Mouse (Mus musculus) hindbrain, embryonic 16.5 days (tissue): ENCODE results near the gene Dag1. TPM values are rescaled to one million over a fixed set of nuclear protein-coding genes. Genes with fewer than 3 reads are reported as not detected.
"Not testable (repeated sequence)": the region's sequence is repeated elsewhere in the genome, so short reads cannot be mapped to it uniquely, and the experiment has no call there.

Experiments
- ATAC-seq: fragments of 200-750 bp; cut with Nextera tagmentation; 2 replicates; pipeline ENCODE4 v1.8.0; 2017; ENCODE audit warnings: moderate TSS enrichment, moderate library complexity
- H3K27ac ChIP-seq: fragments of 300-500 bp; sonication (generic); 2 replicates; pipeline ENCODE4 v1.5.1; 2014; ENCODE audit warnings: low read depth, mild to moderate bottlenecking, control low read depth, low read length, moderate library complexity
- H3K27me3 ChIP-seq: fragments of 300-500 bp; sonication (generic); replicated peaks from 2 replicates; pipeline ENCODE4 v1.6.1; 2014; ENCODE audit warnings: low read length; ENCODE audit not compliant: control insufficient read depth, insufficient read depth
- H3K36me3 ChIP-seq: fragments of 300-500 bp; sonication (generic); 2 replicates; pipeline ENCODE4 v1.6.1; 2014; ENCODE audit warnings: mild to moderate bottlenecking, low read length, moderate library complexity, mixed read lengths; ENCODE audit not compliant: control insufficient read depth, insufficient read depth
- H3K4me1 ChIP-seq: fragments of 300-500 bp; sonication (generic); 2 replicates; pipeline ENCODE4 v1.6.1; 2014; ENCODE audit warnings: low read depth, low read length; ENCODE audit not compliant: control insufficient read depth, insufficient read depth
- H3K4me2 ChIP-seq: fragments of 300-500 bp; sonication (generic); 2 replicates; pipeline ENCODE4 v1.6.1; 2014; ENCODE audit warnings: mild to moderate bottlenecking, low read length, control low read depth, moderate library complexity
- H3K4me3 ChIP-seq: fragments of 300-500 bp; sonication (generic); 2 replicates; pipeline ENCODE4 v1.5.1; 2014; ENCODE audit warnings: mild to moderate bottlenecking, low read length, control low read depth, moderate library complexity
- H3K9ac ChIP-seq: fragments of 300-500 bp; sonication (generic); 2 replicates; pipeline ENCODE4 v1.6.1; 2014; ENCODE audit warnings: low read depth, mild to moderate bottlenecking, control low read depth, low read length, moderate library complexity
- H3K9me3 ChIP-seq: fragments of 300-500 bp; sonication (generic); 2 replicates; pipeline ENCODE4 v1.6.1; 2014; ENCODE audit warnings: mild to moderate bottlenecking, low read length, moderate library complexity; ENCODE audit not compliant: control insufficient read depth
- WGBS: fragments of 180-500 bp; shearing (Covaris S2); extraction: QIAGEN DNeasy Blood & Tissue Kit; methylation state at CpG from one replicate; pipeline ENCODE4 v1.1.7; 2014; 5-methylcytosine and 5-hydroxymethylcytosine counted together
- polyA plus RNA-seq: library from polyadenylated mRNA; unstranded; fragments of >200 nt; fragmentation: Nextera tagmentation; extraction: Ambion mirVana; gene quantifications from 2 replicates; pipeline ENCODE4 v1.2.1, GENCODE M21; 2015

The Dag1 gene
- polyA plus RNA-seq, 1 experiment from 2014 or later: 75.4 TPM

GRCm38 (mm10) chr9:108202169-108202568 is 61.6 kb downstream of the Dag1 start:
- no peak overlapping the region for H3K9ac ChIP-seq
- no peak overlapping the region for H3K4me2 ChIP-seq
- H3K27me3 ChIP-seq: no peaks in the 10 kb centered on the region
- peaks cover 14% of the 10 kb centered on the region for H3K4me1 ChIP-seq
- peaks cover 3% of the 10 kb centered on the region for H3K36me3 ChIP-seq
- H3K27ac ChIP-seq: no peak overlapping the region
- H3K9me3 ChIP-seq: no peaks in the 10 kb centered on the region
- no peak for ATAC-seq
- 96% methylated on average over 2 of the region's 2 CpGs for WGBS
- no peak overlapping the region for H3K4me3 ChIP-seq

DNA sequence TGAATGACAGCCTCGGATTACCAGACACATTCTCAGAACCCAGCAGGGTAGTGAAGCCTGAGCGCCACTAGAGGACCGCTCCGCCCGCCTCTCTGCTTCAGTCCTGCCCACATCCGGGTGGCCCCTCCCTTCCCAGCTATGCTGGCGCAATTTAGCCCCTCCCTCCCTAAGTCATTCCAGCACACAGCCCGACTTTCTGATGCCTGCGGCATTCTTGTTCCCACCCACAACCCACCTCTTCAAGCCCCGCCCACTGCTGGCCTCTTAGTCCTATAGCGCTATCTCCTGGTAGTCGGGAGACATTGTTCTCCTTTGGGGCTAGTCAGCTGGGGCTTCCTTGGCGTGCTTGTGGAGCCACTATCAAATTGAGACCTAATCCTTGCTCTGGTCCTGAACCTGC is 62.6 kb downstream of the Dag1 start:
- Histone ChIP-seq H3K9ac (no peak overlapping the region), H3K27ac (peak overlapping the region; percentile 51; the same call in 1 of the 2 replicates), H3K9me3 (no peaks in the 10 kb centered on the region), H3K27me3 (no peaks in the 10 kb centered on the region), H3K36me3 (no peaks in the 10 kb centered on the region), H3K4me1 (peaks cover 14% of the 10 kb centered on the region), H3K4me3 (peak overlapping the region; percentile 17), H3K4me2 (peak overlapping the region; percentile 49)
- 0% methylated on average over 13 of the region's 13 CpGs for WGBS
- peak; percentile 92 for ATAC-seq

DNA sequence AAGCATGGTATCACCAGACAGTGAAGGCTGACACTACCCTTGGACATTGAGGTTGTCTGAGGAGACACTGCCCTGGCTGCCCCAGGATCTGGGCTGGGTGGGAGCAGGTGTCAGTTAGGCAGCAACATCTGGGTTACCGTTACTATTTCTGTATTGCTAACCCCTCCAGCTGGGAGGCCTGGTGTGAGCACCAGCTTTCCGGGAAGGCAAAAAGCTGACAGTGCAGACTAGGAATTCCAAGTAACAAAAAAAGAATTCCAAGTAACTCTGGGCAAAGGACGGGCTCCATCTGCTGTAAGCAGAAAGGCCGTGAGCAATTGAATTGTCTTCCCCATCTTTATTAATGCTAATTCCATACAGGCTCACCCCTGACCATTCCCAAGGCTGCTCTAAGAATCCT is 65.1 kb downstream of the Dag1 start:
- Histone ChIP-seq H3K9me3 (no peaks in the 10 kb centered on the region), H3K27me3 (no peaks in the 10 kb centered on the region), H3K9ac (no peak overlapping the region), H3K36me3 (no peaks in the 10 kb centered on the region), H3K27ac (no peak overlapping the region), H3K4me2 (no peak overlapping the region), H3K4me3 (no peak overlapping the region), H3K4me1 (no peaks in the 10 kb centered on the region; the same call in none of the 2 replicates)
- 48% methylated on average over 4 of the region's 4 CpGs for WGBS
- no peak for ATAC-seq

GRCm38 (mm10) chr9:108196920-108197677 is 66.7 kb downstream of the Dag1 start:
- H3K4me2 ChIP-seq: peak overlapping the region; percentile 22; the same call in 1 of the 2 replicates
- no peaks in the 10 kb centered on the region; the same call in none of the 2 replicates for H3K4me1 ChIP-seq
- no peak overlapping the region for H3K4me3 ChIP-seq
- H3K27ac ChIP-seq: no peak overlapping the region
- H3K36me3 ChIP-seq: no peaks in the 10 kb centered on the region
- ATAC-seq: no peak
- no peaks in the 10 kb centered on the region for H3K9me3 ChIP-seq
- H3K9ac ChIP-seq: no peak overlapping the region; the same call in 1 of the 2 replicates
- 24% methylated on average over 24 of the region's 24 CpGs for WGBS
- no peaks in the 10 kb centered on the region for H3K27me3 ChIP-seq

DNA sequence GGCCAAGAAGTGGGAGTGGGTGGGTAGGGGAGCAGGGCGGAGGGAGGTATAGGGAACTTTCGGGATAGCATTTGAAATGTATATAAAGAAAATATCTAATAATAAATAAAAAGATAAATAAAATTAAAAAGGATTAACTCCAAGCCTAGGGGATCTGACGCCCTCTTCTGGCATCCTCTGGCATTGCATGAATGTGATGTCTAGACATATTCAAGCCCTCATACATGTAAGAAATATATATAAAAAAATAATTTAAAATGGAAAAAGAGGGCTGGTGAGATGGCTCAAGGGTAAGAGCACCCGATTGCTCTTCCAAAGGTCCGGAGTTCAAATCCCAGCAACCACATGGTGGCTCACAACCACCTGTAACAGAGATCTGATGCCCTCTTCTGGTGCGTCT is 67.5 kb downstream of the Dag1 start:
- 64% methylated on average over 6 of the region's 6 CpGs for WGBS
- not testable (repeated sequence) for H3K27me3 ChIP-seq, H3K36me3 ChIP-seq, H3K4me1 ChIP-seq, H3K4me2 ChIP-seq, ATAC-seq, H3K9me3 ChIP-seq, H3K9ac ChIP-seq, H3K4me3 ChIP-seq, H3K27ac ChIP-seq

DNA sequence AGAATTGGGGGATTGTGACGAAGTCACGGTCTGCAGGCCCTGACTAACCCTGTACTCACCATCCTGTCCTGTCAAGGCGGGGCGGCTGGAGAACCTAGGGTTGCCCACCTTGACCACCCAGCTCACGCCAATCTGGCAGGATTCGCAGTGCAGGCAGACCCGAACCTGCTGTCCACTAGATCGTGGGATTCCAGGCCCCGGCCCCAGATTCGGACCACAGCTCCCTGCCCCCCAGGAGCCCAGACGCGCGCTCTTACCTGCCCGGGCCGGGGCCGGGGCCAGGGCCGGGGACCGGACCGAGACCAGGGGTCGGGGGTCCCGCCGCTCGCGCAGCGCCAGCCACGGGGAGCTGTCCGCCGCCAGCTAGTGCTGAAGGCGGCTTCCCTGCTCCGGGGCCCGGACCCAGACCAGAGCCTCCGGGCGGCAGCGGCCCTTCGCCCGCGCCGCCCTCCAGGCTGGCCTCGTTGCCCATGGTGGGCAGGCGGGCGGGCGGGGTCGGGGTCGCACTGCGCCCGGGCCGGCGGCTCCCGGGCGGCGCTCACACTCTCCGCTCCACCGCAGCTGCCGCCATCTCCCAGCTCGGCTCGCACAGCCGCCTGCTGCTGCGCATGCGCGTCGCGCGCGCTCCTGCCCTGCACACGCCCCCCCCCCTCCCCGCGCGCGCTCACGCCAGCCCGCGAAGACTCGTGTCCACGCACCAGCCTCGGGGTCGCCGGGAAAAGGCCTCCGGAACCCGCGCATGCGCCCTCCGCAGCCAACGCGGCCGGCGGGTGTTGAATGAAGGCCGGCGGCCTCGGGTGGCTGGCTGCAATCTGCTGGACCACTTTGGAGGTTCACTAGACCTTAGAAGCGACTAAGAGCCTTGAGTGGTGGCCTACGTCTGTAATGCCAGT is 73.7 kb downstream of the Dag1 start, which contains the start of gene Bsn:
Bsn (minus strand) TSS at position 598 of the 893 bp plus-strand sequence.
- Histone ChIP-seq H3K36me3 (no peaks in the 10 kb centered on the region), H3K9ac (peak within 1 kb of the TSS; percentile 96), H3K27ac (peak within 1 kb of the TSS; percentile 81), H3K4me2 (peak within 1 kb of the TSS; percentile 69), H3K4me3 (peak within 1 kb of the TSS; percentile 83), H3K27me3 (no peaks in the 10 kb centered on the region), H3K4me1 (peaks cover 17% of the 10 kb centered on the region), H3K9me3 (no peaks in the 10 kb centered on the region)
- WGBS: under 1% methylated on average over 89 of the region's 91 CpGs
- ATAC-seq: peak; percentile 86

DNA sequence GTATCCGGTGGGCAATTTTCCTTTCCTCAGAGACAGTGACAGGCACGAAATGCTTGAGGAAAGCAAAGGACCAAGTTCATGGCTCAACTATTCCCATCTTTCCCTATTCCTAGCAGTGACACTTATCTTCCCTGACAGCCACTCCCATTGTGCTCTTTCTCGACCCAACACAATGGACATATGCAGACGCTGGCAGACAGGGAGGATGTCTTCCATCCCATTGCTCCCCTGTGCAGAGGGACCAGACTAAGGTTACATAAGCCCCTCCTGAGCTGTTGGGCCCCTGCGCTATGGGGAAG is 74.3 kb downstream of the Dag1 start:
- peaks cover 17% of the 10 kb centered on the region for H3K4me1 ChIP-seq
- H3K4me3 ChIP-seq: peak overlapping the region; percentile 83
- no peaks in the 10 kb centered on the region for H3K36me3 ChIP-seq
- H3K9me3 ChIP-seq: no peaks in the 10 kb centered on the region
- H3K9ac ChIP-seq: peak overlapping the region; percentile 96
- H3K27ac ChIP-seq: peak overlapping the region; percentile 81
- ATAC-seq: no peak; the same call in 1 of the 2 replicates
- no peaks in the 10 kb centered on the region for H3K27me3 ChIP-seq
- H3K4me2 ChIP-seq: peak overlapping the region; percentile 69
- WGBS: 20% methylated on average over 5 of the region's 5 CpGs

- 69% methylated on average over 7 of the region's 7 CpGs for WGBS
- H3K4me3 ChIP-seq: peak overlapping the region; percentile 83
- H3K9ac ChIP-seq: peak overlapping the region; percentile 96
- no peaks in the 10 kb centered on the region for H3K36me3 ChIP-seq
- no peaks in the 10 kb centered on the region for H3K9me3 ChIP-seq
- no peak overlapping the region for H3K27ac ChIP-seq
- H3K4me1 ChIP-seq: peaks cover 17% of the 10 kb centered on the region
- H3K4me2 ChIP-seq: peak overlapping the region; percentile 69
- ATAC-seq: no peak
- H3K27me3 ChIP-seq: no peaks in the 10 kb centered on the region
Observed at GRCm38 (mm10) chr9:108189023-108189422, 74.7 kb downstream of the Dag1 start.

DNA sequence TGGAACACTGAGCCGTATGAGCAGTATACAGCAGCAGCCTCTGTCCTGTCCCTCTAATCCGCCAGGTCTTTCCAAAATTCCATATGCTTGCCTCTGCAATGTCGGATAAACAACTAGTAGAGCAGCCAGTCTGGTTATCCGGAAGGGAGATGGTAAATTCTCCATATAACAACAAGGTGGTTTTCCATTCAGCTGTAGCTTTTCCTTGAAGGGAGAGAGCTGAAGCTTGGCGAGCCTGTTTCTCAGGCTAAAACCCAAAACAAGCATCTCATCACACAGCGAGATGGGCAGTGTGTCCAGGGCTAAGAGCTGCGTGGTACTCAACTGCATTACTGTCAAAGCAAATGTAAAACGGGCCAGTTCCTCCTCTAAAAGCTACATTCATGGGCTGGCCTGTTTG is 75.2 kb downstream of the Dag1 start:
- no peaks in the 10 kb centered on the region for H3K27me3 ChIP-seq
- H3K9ac ChIP-seq: no peak overlapping the region; the same call in 1 of the 2 replicates
- no peaks in the 10 kb centered on the region for H3K9me3 ChIP-seq
- ATAC-seq: no peak
- whole genome bisulfite sequencing: 82% methylated on average over 8 of the region's 8 CpGs
- H3K4me3 ChIP-seq: peak overlapping the region; percentile 83
- H3K36me3 ChIP-seq: no peaks in the 10 kb centered on the region
- H3K4me2 ChIP-seq: peak overlapping the region; percentile 69
- no peak overlapping the region for H3K27ac ChIP-seq
- peaks cover 17% of the 10 kb centered on the region for H3K4me1 ChIP-seq
